12 mouse cellular contexts compared by ENCODE assay signal in genomic region chr1:180148036-180148435, GRCm38 (mm10). TPM values are rescaled to one million over a fixed set of nuclear protein-coding genes. Genes with fewer than 3 reads are reported as not detected.
DNase-seq lines count a peak whose midpoint lies in the region; ATAC-seq lines count a peak whose summit lies in the region.
"Had no signal": no experiment of that assay in that cellular context is flagged by ENCODE, and none has a peak within 500 bp of the region (broad histone marks: within the 10 kb centered on the region; RNA-seq: fewer than 3 reads in every experiment).

No protein-coding gene starts in this region.

- peaks cover 17% of the 10 kb centered on the region; the same call in 1 of the 2 replicates for H3K36me3 ChIP-seq in liver, embryonic 11.5 days (ENCODE audit: control insufficient read depth, insufficient read depth, low read length)

- H3K4me3 ChIP-seq in liver, embryonic 11.5 days (ENCODE audit: low read depth, low read length): peak overlapping the region; percentile 7; the same call in 1 of the 2 replicates
- H3K4me3 ChIP-seq: embryonic facial prominence, embryonic 15.5 days; hindbrain, embryonic 12.5 days had no signal

- peak overlapping the region; percentile 30; the same call in 1 of the 2 replicates for H3K9ac ChIP-seq in liver, embryonic 11.5 days (ENCODE audit: low read depth, low read length)
- H3K9ac ChIP-seq: embryonic facial prominence, embryonic 15.5 days; hindbrain, embryonic 12.5 days had no signal

- H3K27ac ChIP-seq in liver, embryonic 11.5 days (ENCODE audit: low read depth, low read length): peak overlapping the region; percentile 94
- H3K27ac ChIP-seq: embryonic facial prominence, embryonic 15.5 days; hindbrain, embryonic 12.5 days had no signal

- peak; percentile 16 for DNase-seq in embryo, embryonic 10.5 days (ENCODE audit: low spot score)
- DNase-seq in embryo, embryonic 9.5 days (ENCODE audit: extremely low spot score): no peak
- peak; percentile 25 for DNase-seq in thymus, postnatal 0 days (ENCODE audit: low spot score)
- no peak for DNase-seq in thymus, postnatal 36 days
- no peak for DNase-seq in liver, embryonic 11.5 days (ENCODE audit: low spot score)
- no peak for DNase-seq in testis, postnatal 10 days (ENCODE audit: low spot score)
- no peak for DNase-seq in lung, postnatal 14 days
- DNase-seq in urinary bladder, postnatal 36 days (ENCODE audit: low spot score in 2 of 2): no peak
- DNase-seq: thymus, postnatal 25 days had no signal

- H3K4me1 ChIP-seq in liver, embryonic 11.5 days (replicated peaks; ENCODE audit: control insufficient read depth, insufficient read depth, low read length): peaks cover 13% of the 10 kb centered on the region
- H3K4me1 ChIP-seq: embryonic facial prominence, embryonic 15.5 days; hindbrain, embryonic 12.5 days had no signal

- no peaks in the 10 kb centered on the region for H3K9me3 ChIP-seq in liver, embryonic 11.5 days (ENCODE audit: control insufficient read depth, low read length)
- H3K9me3 ChIP-seq: embryonic facial prominence, embryonic 15.5 days; hindbrain, embryonic 12.5 days had no signal

- peak overlapping the region; percentile 62 for H3K4me2 ChIP-seq in liver, embryonic 11.5 days
- H3K4me2 ChIP-seq: embryonic facial prominence, embryonic 15.5 days; hindbrain, embryonic 12.5 days had no signal

- ATAC-seq in liver, embryonic 11.5 days (replicated peaks; ENCODE audit: low FRiP score): peak; percentile 91
- ATAC-seq: lung, postnatal 0 days had no signal

- H3K27me3 ChIP-seq in liver, embryonic 11.5 days (replicated peaks; ENCODE audit: control insufficient read depth, insufficient read depth, low read length): no peaks in the 10 kb centered on the region
- H3K27me3 ChIP-seq: embryonic facial prominence, embryonic 15.5 days; hindbrain, embryonic 12.5 days had no signal

- WGBS in liver, embryonic 11.5 days: 63% methylated on average over 4 of the region's 4 CpGs

RNA-seq across cellular contexts. Expression of gene Coq8a, which starts 51.4 kb away (rescaled TPM):
- polyA plus RNA-seq in thymus, postnatal 0 days (2015; fragmentation: Nextera tagmentation; extraction: Ambion mirVana): 12.6 and 14.1 TPM in 2 replicates
- 6.7 and 9.3 TPM in 2 replicates for polyA plus RNA-seq in liver, embryonic 11.5 days (2014; fragmentation: Nextera tagmentation; extraction: Ambion mirVana)

Comparison
In these comparisons a context has a peak if more than half of its experiments do, and no peak if none do; other contexts are left out.
1. DNase-seq: peak in embryo, embryonic 10.5 days (single experiment) and thymus, postnatal 0 days (single experiment); none in embryo, embryonic 9.5 days (single experiment), thymus, postnatal 36 days (0 of 2), liver, embryonic 11.5 days (single experiment), testis, postnatal 10 days (single experiment), lung, postnatal 14 days (single experiment) and urinary bladder, postnatal 36 days (0 of 2).